Mouse (Mus musculus) left cerebral cortex, postnatal 10 days (tissue): Measurements from ENCODE around the gene Emid1. TPM values are rescaled to one million over a fixed set of nuclear protein-coding genes. Genes with fewer than 3 reads are reported as not detected.

Source experiments
- DNase-seq, 2 experiments: peaks; one replicate each; pipeline ENCODE4 v3.0.0; 2021 to 2022; ENCODE audit warnings: low spot score in 2 of 2, mixed read lengths in 1 of 2; ENCODE audit errors: extremely low spot score in 1 of 2
- intact Hi-C: fragments of 180-260 bp; cut with DNase I; formaldehyde crosslinking; loops from one replicate; pipeline ENCODE4 v1.15.1; 2025
- total RNA-seq, 2 experiments: library from RNA; stranded (reverse); gene quantifications; 2 replicates each; pipeline ENCODE4 v1.2.3; 2021

Emid1 gene
- total RNA-seq, 2 experiments from 2014 or later, result 49.3 to 54.0 TPM

- DNase-seq, result peak in 1 of 2 experiments; percentile 69
- intact Hi-C loops, result no loop called here
These were observed 15.3 kb upstream of the Emid1 start for GRCm38 (mm10) chr11:5167311-5167710.

GRCm38 (mm10) chr11:5165471-5165916, 13.4 kb upstream of the Emid1 start:
- intact Hi-C loops, result no loop called here
- peak; percentile 82 to 84 for DNase-seq

- DNase-seq, result no peak
- intact Hi-C loops, result no loop called here
These were observed 12.3 kb upstream of the Emid1 start for GRCm38 (mm10) chr11:5164310-5164709.

- intact Hi-C loops, result no loop called here
- no peak for DNase-seq
These were observed 11.4 kb upstream of the Emid1 start for GRCm38 (mm10) chr11:5163421-5163820.

GRCm38 (mm10) chr11:5160722-5161485, 8.8 kb upstream of the Emid1 start:
- intact Hi-C loops, result no loop called here
- DNase-seq, result no peak

- DNase-seq, result no peak
- intact Hi-C loops, result no loop called here
These were observed 6.0 kb upstream of the Emid1 start for GRCm38 (mm10) chr11:5158056-5158455.

GRCm38 (mm10) chr11:5154961-5155805, 3.1 kb upstream of the Emid1 start:
- peak in 1 of 2 experiments; percentile 70 for DNase-seq
- intact Hi-C loops, result no loop called here

- no peak for DNase-seq
- intact Hi-C loops, result no loop called here
These were observed 818 bp downstream of the Emid1 start for GRCm38 (mm10) chr11:5151247-5151630.

GRCm38 (mm10) chr11:5150416-5151246, 1.4 kb downstream of the Emid1 start:
- intact Hi-C loops, result no loop called here
- DNase-seq, result no peak

GRCm38 (mm10) chr11:5149955-5150354, 2.1 kb downstream of the Emid1 start:
- intact Hi-C loops, result no loop called here
- no peak for DNase-seq

- intact Hi-C loops, result no loop called here
- DNase-seq, result no peak
These were observed 2.8 kb downstream of the Emid1 start for GRCm38 (mm10) chr11:5149249-5149648.

- intact Hi-C loops, result no loop called here
- DNase-seq, result no peak
These were observed 6.5 kb downstream of the Emid1 start for GRCm38 (mm10) chr11:5145600-5145999.

- DNase-seq, result no peak
- intact Hi-C loops, result no loop called here
These were observed 10.1 kb downstream of the Emid1 start for GRCm38 (mm10) chr11:5141965-5142364.

- no peak for DNase-seq
- intact Hi-C loops, result no loop called here
These were observed 10.8 kb downstream of the Emid1 start for GRCm38 (mm10) chr11:5141252-5141651.

- DNase-seq, result peak in 1 of 2 experiments; percentile 80
- intact Hi-C loops, result no loop called here
These were observed 11.4 kb downstream of the Emid1 start for GRCm38 (mm10) chr11:5140619-5141018.

GRCm38 (mm10) chr11:5139372-5139771, 12.7 kb downstream of the Emid1 start:
- DNase-seq, result no peak
- intact Hi-C loops, result no loop called here

GRCm38 (mm10) chr11:5138642-5139041, 13.4 kb downstream of the Emid1 start:
- intact Hi-C loops, result no loop called here
- DNase-seq, result no peak

- intact Hi-C loops, result no loop called here
- DNase-seq, result no peak
These were observed 16.1 kb downstream of the Emid1 start for GRCm38 (mm10) chr11:5135914-5136313.

- no peak for DNase-seq
- intact Hi-C loops, result no loop called here
These were observed 19.3 kb downstream of the Emid1 start for GRCm38 (mm10) chr11:5132751-5133150.
